Mouse (Mus musculus) cerebellum, adult 9-11 months (tissue): ENCODE measurements around the gene Abhd17a.

Experiments
- DNase-seq: peaks from one replicate; pipeline ENCODE4 v3.0.0; 2022

Gene Abhd17a

DNA sequence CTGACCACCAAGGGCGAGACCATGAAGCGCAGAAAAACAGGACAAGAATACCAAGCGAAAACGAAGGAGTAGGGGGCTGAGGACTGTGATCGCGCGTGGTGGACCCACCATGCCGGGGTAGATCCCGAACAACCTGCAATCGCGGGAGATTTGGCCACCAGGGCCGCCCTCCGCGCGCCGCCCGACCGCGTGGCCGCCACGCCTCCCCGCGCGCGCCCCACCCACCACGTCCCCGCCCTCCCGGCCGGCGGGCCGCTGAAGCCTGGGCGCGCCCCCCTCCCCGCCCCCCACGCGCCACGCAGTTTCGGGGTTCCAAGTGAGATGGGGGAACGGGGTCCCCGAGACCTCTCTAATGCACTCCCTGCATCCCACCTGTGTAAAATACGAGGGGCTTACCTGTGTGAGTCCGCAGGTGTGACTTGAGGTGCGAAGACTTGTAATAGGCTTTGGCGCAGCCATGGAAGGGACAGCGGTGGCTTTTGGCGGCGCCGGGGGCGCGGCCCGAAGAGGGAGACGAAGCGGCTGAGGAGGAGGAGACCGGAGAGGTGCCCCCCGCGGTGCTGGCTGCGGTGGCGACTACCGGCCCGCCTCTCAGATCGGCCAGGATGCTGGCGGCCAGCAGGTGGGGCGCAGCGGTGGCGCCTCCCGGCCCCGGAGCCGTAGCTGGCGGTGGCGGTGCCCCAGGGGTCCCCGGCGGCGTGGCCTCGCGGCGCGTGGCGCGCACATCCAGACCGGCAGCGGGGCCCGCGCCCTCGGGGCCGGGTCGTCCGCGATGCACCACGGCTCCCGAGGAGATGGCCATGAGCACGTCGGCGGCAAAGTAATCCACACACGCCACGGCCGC is 13.6 kb downstream of the Abhd17a start:
- DNase-seq = peak; percentile 81

DNA sequence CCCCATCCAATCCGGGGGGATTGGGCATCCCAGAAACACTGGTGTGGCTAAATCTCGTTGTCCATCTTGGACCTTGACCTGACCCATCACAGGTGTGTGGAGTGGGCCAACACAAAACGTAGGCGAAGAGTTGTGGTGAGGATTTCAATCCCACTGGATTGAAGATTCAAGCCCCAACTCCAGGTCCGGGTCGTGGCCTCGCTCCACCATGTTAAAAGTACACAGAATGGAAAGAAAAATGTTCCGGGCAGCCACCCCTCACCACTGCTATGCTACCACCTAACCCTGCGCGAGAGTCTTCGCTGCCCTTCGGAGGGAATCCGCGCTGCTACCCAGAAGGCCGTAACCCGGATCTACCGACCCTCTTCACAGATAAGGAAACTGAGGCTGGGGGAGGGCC is 14.2 kb downstream of the Abhd17a start:
- DNase-seq = peak; percentile 51

DNA sequence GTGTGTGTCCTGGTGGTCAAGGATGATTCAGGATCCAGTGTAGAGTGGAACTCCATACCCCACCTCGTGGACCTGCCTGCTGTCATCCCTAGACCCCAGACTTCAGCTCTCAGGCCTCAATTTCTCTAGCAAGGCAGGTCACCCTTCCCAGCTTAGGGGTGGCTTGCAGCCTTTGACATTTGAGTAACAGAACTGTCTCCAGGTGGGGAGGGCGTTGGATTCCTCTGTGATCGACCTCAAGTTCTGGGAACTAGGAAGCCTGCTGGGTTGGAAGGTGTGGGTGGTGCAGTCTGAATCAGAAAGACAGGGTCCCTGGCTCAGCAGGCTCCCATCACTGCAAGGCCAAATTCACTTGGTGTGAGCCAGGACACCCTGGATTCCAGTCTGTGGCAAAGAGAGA is 15.2 kb downstream of the Abhd17a start:
- DNase-seq = no peak

DNA sequence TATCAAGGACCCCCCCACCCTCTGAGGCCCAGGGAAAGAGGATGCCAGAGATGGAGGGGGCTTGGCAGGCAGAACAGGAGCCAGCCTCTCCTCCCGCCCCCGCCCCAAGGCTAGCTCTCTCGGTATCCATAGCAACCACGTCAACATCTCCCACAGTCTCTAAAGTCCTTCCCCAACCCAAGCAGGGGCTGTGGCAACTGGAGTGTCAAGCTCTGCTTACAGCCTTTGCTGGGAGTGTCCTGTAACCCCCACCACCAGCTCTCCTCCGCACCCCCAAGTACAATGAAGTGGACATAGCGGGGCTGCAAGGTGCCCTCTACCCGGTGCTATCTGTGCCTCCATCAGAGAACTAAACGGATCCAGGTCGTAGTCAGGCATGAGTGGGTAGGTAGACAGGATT is 16.2 kb downstream of the Abhd17a start:
- no peak for DNase-seq

DNA sequence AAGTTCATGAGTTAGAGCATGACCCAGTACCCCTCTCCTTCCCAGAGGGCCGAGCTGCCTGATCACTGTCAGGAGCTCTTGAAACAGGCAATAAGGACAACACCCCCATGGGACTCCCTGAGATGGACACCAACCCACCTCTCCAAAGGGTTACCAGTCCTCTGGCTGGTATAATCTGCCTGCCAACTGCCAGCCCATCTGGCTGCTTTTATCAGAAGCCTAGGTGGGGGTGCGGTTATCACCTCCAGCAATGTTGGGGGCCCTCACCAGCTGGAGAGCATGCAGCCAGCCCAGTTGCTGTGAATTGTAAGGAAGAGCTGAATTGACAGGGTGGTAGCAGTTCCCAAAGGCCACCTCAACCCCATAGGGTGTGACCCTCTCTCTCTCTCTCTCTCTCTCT is 17.7 kb downstream of the Abhd17a start:
- no peak for DNase-seq

DNA sequence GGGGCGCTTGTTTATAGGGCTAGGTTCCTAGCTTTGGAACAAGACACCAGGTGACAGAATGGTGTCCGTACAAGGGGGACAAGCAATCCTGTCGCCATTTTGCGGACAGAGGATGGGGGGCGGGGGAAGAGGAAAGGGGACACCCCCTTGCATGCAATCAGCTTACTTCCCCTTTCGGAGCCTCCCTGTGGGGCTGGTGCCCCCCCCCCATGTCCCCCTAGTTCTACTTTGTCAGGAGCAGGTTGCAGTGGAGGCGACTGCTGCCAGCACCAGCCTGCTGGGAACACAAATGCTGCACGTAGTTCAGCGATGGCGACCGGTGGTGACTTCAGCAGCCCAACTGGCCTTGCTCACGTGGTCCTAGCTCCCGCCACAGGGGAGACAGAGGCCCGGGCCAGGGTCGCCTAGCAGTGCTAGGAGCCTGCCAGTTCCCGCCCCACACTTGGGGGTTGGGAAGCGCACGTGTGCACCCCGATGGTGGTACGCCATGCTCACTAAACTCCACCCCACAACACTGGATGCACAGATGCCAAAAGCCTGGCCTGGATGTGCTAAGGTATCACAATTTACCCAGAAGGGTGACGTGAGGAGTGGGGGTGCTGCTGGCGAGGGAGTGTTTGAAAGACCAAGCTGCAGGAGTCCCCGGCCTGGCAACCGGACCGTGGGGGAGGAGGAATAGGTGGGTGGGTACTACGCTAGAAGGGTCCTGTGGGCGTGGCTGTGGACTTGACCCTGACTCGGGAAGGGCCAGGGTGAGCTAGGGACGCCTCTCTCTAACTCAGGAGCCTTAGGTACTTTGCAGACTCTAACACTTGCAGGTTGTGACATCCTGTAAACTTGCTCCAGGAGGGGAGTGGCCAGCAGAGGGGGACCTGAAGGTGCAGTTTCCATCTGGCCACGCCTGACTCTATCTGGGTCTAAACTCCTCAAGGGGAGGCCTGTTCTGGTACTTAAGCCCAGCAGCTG is 19.0 kb downstream of the Abhd17a start:
- DNase-seq = peak; percentile 75

DNA sequence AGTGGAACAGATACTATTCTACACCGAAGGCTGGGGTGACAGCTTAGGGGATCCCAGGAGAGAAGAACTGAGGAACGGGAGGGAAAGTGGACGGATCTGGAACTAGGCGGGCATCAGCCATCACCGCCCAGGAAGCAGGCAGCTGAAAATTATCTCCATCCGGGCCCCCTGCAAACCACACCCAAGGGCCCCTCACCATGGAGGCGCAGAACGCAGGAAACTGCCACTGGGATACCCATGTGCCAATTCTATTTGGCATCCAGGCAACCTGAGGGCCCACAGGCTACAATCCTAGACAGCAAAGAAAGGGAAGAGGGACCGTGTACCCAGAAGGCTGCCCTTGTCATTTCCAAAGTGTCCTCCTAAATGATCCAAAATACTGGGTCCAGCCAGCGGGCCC is 19.7 kb downstream of the Abhd17a start:
- no peak for DNase-seq

DNA sequence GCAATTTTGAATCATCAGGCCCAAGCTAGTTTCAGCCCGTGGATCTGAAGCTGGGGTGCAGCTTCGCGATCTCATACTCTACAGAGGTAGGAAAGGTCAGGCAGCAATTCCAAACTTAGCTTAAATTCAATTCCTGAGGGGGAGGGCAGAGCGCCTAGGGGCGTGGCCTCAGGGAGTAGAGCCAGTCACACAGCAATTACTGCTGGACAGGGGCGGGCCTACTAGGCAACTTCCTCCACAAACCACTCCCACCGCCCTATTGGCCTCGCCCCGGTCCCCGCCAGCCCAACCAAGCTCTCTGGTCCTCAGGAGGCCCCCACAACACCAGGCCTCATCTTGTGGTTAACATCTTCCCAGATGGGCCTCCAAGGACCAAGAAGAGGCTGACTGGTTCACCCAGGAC is 20.5 kb downstream of the Abhd17a start:
- peak; percentile 65 for DNase-seq

DNA sequence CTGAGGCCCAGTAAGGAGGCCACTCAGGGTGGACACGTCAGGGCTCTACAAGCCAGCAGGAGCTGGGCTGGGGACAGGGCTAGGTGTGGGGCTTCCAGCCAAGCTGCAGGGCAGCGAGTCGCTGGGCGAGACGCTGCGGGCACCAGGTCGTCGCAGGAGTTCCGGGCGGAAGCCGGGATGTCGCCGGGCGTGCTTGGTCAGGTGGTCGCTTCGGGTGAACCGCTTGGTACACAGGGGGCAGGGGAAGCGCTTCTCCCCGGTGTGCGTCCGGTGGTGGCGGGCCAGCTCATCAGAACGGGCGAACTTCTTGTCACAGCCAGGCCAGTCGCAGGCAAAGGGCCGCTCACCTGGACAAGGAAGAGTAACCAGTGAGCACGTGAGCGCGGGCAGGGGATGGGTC is 21.3 kb downstream of the Abhd17a start:
- peak; percentile 60 for DNase-seq

DNA sequence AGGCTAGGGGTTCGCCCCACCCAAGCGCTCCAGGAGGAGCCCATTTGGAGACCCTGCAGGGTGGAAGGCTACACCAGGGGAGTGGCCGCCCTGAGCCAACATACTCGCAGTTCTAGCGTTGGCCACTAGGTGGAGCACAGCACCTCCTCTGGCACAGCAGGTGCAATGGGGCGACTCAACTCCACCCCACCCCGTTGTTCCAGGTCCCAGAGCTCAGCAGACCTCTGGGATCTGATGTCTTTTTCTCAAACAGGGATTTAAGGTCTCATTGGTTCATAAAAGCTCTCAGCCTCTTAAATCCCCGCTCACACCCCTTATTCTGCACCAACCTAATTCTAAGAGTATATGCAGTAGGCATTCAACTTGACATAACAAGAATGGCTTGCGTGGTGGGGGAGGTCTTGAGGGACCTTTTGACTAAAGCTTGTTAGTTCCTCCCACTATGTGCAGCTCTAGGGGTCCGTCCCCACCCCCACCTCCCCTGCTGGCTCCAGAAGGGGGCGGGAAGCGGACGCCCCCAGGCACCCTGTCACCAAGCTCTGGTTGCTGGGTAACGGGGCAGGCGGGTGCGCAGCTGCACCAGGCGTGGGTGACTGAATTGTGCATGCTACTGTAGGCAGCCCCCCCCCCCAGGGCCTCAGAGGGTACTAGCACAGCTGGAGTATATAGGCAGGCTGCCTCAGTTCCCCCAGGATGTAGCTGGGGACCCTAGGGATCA is 23.6 kb downstream of the Abhd17a start:
- peak; percentile 85 for DNase-seq

DNA sequence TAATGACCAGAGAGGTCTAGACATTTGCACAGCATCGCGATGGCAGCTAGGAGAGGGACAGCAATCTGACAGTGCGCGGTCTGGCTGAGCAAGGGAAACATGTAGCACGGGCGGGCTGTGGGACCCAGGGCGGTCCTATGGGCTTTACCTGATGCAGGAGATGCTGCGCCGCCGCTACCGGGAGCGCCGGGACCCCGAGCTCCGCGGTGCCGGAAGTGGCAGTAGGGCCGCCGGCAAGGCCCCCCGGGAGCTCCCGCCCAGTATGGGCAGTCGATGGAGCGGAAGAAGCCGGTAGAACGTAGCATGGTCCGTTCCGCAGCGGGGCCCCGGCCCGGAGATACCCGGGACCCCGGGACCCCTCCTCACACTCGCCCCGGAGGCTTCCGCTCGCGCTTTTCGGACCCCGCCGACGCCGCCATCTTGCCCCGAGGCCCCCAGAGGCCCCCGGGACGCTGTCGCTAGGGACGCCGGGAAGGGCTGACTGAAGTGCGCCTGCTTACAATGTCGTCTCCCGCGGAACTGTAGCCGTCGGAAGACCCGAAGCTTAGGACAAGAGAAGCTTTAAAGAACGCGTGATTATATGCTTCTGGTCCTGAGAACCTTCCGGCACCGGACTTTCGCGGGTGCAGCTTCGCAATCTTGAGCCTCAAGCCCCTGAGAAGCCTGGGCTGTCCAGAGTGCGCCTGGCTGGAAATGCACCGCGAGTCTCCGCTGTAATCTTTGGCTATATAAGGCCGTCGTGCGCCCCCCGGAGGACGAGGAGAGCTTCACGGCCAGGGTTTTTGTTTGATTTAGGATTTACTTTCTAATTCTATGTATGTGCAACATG is 28.8 kb downstream of the Abhd17a start, which contains the start of gene Rexo1:
Gene Rexo1 (minus strand): TSS at position 445 of the 829 bp plus-strand sequence.
- DNase-seq = peak; percentile 92

DNA sequence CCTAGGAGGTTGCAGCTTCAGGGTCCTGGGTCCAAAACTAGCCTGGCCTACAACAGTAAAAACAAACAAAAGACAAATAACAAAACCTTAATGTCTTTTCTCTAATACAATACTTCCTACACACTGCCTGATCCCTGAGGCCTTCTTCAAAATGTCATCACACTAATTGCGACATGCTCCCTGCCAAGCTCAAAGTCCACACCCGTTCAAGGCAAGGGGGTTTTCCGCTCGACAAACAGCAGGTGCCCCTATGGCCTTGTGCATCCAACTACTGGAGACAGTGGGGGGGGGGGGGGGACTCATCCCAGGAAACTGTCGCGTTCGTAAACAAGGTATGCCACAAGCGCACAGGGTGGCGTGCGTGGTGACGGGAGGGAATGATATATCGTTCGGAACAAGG is 29.5 kb downstream of the Abhd17a start:
- no peak for DNase-seq

DNA sequence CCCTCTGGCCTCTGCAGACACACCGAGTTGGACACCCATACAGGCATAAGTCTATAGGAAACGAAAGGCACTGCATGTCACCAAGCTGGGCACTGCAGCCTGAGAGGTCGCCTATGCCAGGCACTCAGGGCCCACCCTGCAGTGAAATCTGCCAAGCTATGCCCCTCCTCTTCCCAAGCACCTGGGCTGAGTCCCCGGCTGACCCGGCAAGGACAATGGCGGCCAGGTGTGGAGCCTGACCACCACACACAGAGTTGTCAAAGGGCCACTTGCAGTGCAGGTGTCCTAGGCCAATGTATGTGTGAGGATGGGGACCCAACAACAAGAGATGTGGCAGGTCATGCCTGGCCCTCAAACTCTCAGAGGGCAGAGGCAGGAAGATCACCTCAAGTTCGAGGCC is 30.7 kb downstream of the Abhd17a start:
- peak; percentile 53 for DNase-seq

DNA sequence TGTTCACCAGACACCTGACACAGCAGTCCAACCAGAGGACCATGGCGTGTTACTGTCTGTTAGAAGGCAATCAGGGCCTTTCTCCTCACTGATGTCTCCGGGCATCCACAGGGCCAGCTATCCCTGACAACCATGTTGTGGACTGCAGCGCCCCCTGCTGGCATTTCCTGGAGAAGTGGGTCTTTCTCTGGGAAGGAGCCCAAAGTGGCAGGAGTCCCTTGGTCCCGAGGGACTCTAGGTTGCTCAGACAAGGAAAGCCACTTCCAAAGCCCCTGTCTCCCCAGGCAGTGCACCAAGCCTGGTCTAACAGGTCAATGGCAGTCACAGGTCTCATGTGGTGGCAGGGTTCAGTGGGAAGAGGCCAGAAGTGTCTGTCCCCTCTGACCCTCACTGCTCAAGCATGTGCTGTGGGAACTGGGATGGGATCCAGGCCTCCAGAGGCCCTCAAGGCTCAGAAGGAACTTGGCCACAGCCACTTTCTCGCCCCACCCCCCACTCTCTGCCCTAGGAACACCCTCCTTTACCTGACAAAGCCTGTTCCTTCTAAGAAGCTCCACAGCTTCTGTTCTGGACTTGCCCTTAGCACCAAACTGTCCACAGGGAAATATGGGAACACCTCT is 32.7 kb downstream of the Abhd17a start:
- peak; percentile 74 for DNase-seq

DNA sequence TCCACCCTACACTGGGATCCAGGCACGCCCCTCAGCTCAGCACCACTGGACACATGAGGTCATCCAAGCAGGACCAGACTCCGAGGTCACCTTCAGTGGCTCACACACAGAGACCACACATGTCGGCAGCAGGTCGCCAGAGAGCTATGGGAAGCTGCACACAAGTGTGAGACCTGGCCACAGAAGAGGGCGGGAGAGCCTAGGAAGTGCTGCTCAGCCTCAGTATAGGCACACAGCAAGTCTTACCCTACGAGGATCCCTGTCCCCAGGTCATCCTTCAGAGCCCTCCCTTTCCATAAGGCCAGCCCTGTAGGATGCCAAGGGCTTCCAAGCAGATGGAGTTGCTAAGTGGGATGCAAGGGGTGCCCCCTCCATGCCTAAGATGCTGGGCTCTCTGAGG is 36.1 kb downstream of the Abhd17a start:
- DNase-seq = no peak

DNA sequence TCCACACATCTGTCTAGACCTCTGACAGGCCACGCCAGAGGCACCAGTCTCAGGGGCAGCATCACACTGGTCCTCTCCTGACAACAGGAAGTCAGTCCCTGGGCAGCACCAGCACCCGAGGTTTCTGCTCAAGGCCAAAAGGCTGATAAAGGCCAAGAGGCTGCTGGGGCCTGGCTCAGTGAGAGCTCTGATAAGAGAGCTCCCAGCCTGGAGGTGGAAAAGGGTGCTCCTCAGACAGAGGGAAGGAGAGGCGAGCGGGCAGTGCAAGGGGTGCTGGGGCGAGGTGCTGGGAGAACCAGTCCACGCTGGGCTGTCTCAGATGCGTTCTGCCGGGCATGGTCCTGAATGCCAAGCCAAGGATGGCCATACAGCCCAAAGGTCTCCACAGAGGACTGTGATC is 36.6 kb downstream of the Abhd17a start:
- no peak for DNase-seq

DNA sequence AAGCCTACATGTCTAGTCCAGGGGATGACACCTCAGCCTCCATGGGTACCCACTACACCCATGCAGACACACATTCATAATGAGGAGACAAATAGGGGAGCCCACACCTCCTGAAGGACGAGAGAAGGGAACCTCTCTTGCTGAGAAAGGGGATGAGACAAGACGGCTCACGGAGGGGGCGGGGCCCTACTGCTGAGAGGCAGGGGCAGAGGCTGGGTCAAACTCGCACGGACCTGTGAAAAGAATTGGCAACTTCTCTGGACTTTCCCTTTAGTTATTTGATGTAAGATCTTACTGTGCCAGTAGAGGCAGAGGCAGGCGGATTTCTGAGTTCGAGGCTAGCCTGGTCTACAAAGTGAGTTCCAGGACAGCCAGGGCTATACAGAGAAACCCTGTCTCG is 37.8 kb downstream of the Abhd17a start:
- no peak for DNase-seq

DNA sequence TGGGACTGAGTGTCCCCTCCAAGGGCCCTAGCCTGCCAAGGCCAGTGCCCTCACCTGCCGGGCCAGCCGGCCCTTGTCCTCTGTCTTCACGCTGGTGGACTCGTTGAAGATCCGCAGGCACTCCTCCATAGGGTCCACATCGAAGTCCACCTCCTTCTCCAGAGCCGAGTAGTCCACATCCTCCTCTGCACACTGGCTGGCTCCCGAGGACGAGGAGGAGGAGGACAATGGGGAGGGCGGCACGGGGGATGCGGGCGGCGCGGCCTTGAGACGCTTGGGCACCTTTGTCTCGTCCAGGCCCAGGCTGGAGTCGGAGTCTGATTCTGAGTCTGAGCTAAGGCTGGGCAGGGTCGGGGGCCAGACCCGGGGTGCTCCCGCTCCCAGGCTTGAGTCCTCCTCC is 40.9 kb downstream of the Abhd17a start:
- DNase-seq = no peak

DNA sequence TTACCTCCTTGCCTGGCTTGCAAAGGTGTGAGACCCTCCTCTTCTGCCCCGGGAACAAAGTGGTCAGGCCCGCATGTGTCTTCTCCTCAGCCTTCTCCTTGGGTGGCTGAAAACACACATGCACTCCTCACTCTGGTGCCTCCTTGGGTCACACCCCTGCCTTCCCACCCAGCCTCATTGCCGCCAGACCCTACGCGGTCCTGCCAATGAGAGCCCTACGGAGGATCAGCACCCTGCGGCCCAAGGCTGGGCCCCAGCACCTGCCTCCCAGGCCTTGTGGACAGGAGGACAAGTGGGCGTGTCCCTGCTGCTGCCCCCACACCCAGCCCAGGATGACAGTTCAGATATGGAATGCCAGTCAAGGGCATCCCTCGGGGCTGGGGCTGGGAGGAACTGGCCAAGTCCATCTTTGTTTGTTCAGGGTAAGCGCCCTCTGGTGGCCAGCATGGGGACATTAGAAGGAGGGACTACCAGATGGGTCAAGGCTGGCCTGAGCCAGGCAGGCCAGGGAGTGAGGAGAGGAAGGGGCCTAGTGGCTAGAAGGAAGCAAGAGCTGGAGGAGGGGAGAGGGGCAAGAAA is 41.6 kb downstream of the Abhd17a start:
- DNase-seq = peak; percentile 73

DNA sequence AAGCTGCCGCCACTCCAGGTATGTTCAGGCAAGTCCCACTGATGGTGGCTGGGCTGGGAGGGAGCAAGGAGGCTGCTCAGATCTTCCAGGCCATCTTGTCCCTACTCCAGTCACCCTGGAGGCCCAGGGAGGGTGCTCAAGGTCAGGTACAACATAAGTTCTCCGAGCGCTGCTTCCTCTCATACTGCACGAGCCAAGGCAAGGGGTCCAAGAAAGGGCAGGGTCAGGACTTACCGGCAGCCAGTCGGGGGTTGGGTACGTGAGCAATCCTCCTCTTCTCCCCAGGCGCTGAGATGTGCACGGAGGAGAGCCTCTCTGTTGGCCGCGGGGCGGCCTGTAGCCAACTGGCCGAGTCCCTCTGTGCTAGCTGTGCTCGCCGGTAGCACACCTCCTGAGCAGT is 42.6 kb downstream of the Abhd17a start:
- DNase-seq = no peak

DNA sequence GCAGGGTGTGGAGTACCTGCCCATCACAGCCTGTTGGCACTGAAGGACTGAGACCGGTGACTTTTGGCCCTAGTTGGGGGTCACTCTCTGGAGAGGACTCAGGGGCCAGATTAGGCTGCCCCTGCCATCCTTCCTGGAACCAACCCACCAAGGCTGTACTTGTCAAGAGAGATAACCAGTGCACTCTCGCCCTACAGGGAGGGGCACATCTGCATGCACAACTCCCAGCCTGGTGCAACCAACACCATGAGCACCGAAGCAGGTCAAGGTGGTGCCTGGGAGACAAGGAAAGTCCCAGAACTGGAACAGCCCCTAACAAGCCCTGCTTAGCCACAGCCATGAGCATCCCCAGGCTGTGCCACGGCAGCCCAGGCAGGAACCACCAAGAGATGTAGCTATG is 43.2 kb downstream of the Abhd17a start:
- DNase-seq = no peak
